Mouse (Mus musculus): ENCODE measurements at regions not wholly inside any gene's neighbourhood (a gene's known extent, or its start where the extent isn't known, plus 50 kb on each side); places are given as distances from the start of the nearest gene placed in this dataset.
A peak's percentile ranks its signal among the peaks of the same experiment; 100 is the strongest.

GRCm38 (mm10) chr10:118501571-118501970, 60.7 kb downstream of the Ifng start:
- no peak for DNase-seq

- DNase-seq = no peak
Measured at GRCm38 (mm10) chr10:118504811-118505210, 64.0 kb downstream of the Ifng start.

GRCm38 (mm10) chr10:118506154-118506553, 65.3 kb downstream of the Ifng start:
- DNase-seq = no peak

- DNase-seq = peak; percentile 29
Measured at GRCm38 (mm10) chr10:118507630-118508029, 66.8 kb downstream of the Ifng start.

GRCm38 (mm10) chr10:118516839-118517238, 76.0 kb downstream of the Ifng start:
- DNase-seq = no peak

GRCm38 (mm10) chr10:118517995-118518394, 77.1 kb downstream of the Ifng start:
- no peak for DNase-seq

- peak; percentile 11 for DNase-seq
Measured at GRCm38 (mm10) chr10:118545966-118546365, 105.1 kb downstream of the Ifng start.

- DNase-seq = no peak
Measured at GRCm38 (mm10) chr10:118550201-118550600, 109.4 kb downstream of the Ifng start.

GRCm38 (mm10) chr10:118558848-118559247, 118.0 kb downstream of the Ifng start:
- no peak for DNase-seq

- no peak for DNase-seq
Measured at GRCm38 (mm10) chr10:118564041-118564440, 123.2 kb downstream of the Ifng start.

- DNase-seq = no peak
Measured at GRCm38 (mm10) chr10:118564528-118565268, 123.9 kb downstream of the Ifng start.

GRCm38 (mm10) chr10:118568617-118569016, 127.8 kb downstream of the Ifng start:
- DNase-seq = no peak

GRCm38 (mm10) chr10:118569424-118569823, 128.6 kb downstream of the Ifng start:
- no peak for DNase-seq

GRCm38 (mm10) chr10:118573247-118573646, 132.4 kb downstream of the Ifng start:
- DNase-seq = no peak

GRCm38 (mm10) chr10:118575570-118575969, 134.7 kb downstream of the Ifng start:
- no peak for DNase-seq

GRCm38 (mm10) chr10:118581376-118581775, 140.5 kb downstream of the Ifng start:
- DNase-seq = no peak

GRCm38 (mm10) chr10:118585821-118586220, 145.0 kb downstream of the Ifng start:
- no peak for DNase-seq

- DNase-seq = no peak
Measured at GRCm38 (mm10) chr10:118588198-118588597, 147.4 kb downstream of the Ifng start.

- peak; percentile 81 for DNase-seq
Measured at GRCm38 (mm10) chr10:118592648-118593368, 152.0 kb downstream of the Ifng start.

GRCm38 (mm10) chr10:118596206-118596605, 155.4 kb downstream of the Ifng start:
- DNase-seq = no peak

- DNase-seq = no peak
Measured at GRCm38 (mm10) chr10:118598497-118598896, 157.7 kb downstream of the Ifng start.

GRCm38 (mm10) chr10:118599197-118599596, 158.4 kb downstream of the Ifng start:
- no peak for DNase-seq

- no peak for DNase-seq
Measured at GRCm38 (mm10) chr10:118599610-118600009, 158.8 kb downstream of the Ifng start.

- no peak for DNase-seq
Measured at GRCm38 (mm10) chr10:118602922-118603321, 162.1 kb downstream of the Ifng start.

Measured in thymus, postnatal 25 days (tissue).